Mouse (Mus musculus) embryo, embryonic 9.5 days (tissue): ENCODE data around the gene Tab2.

Experiments
- DNase-seq: peaks from one replicate; pipeline ENCODE4 v3.0.0-alpha.2; 2017; ENCODE audit errors: extremely low spot score

The Tab2 gene

DNA sequence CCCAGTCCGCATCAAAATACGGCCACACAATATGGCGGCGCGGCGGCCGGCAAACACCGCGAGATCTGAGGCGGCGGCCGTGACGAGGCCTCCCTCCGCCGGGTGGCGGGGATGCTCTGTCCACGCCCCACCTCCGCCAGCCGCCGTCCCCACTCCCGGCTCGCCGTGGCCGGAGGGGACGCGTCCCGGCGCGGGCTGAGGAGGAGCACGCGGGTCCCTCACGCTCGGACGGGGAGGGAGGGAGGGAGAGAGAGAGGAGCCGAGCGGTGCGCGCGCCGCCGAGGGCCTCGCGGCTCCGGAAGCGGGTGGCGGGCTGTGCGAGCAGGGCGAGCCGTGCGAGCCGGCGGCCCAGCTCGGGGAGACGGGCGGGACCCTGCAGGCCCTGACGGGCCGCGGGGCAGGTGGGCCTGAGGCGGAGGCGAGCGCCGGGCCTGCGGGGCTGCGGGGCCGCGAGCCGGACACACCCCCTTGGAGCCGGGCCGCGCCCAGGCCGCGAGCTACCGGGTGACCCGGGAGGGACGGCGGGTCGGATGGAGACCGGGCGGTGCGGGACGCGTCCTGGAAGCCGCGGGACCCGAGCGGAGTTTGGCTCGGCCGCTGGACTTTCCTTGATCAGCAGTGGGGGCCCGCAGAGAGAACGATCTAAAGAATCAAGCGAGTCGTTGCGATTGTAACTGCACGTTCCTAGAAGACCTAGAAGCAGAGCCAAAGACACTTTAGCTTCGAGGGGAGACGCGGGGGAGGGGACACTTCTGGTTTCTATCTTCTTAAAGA lies at the start of gene Tab2:
Gene Tab2 (minus strand): TSS at position 3 of the 774 bp plus-strand sequence.
- peak; percentile 94 for DNase-seq

DNA sequence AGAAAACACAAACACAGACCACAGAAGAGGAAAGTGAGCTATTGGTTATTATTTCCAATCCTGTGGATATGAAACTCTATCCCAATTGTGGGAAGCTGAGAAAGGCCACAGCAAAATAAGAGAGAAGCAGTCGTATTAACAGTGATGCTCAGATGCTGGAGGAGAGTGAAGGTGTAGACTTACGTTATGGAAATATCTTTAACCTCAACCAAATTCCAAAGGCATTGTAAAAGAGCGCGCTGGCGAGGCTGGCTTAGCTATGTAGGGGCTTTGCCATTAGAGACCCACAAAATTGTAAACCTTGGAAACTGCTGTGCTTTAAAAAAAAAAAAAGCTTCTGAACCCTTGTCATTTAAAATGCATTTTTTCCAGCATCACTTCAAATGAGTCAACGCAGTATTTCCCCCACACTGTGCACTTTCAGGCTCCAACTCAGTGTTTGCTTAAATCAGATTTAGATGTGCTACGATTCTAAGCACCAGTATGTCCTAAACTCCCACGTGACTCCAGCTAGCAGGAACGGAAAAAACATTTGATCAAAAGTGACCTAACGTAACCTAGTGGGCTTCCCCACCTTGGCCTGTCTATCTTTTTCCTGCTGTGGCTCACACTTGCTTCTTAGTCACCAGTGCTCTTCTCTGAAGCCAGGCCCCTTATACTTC lies 36.4 kb upstream of the Tab2 start:
- DNase-seq: no peak

DNA sequence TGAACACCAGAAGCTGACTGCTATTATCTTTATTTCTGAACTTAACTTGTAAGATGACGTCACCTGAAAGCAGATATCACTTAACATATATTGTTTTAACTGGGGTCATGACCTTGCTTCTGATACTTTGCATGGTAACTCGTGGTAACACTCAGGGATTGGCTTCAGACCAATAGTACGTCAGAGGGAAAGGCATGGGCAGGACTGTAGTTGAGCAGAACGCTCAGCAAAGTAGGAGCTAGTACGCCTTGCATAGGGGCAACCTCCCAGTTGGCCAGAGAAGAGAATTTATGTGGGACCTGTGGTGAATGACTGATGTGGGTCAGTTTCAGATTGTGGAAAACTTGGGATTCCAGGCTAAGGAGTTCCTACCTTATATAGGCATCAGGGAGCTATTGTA lies 35.6 kb upstream of the Tab2 start:
- no peak for DNase-seq

DNA sequence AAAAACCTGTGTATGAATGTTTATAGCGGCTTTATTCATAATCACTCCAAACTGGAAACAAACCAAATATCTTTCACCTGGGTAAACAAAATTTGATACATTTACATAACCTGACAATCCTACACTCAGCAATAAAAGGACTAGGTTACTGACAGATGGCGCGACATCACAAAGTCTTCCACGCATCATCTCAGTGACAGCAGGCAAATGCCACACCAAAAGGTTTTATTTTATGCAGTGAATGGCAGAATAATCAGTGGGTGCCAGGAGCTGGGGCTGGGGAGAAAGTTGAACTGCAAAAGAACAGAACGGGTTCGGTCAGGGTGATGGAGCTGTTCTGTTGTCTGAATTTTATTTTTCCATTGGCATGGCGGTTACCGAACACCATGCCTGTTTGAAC lies 31.5 kb upstream of the Tab2 start:
- no peak for DNase-seq

- no peak for DNase-seq
Measured at GRCm38 (mm10) chr10:7976462-7976861, 20.4 kb upstream of the Tab2 start.

DNA sequence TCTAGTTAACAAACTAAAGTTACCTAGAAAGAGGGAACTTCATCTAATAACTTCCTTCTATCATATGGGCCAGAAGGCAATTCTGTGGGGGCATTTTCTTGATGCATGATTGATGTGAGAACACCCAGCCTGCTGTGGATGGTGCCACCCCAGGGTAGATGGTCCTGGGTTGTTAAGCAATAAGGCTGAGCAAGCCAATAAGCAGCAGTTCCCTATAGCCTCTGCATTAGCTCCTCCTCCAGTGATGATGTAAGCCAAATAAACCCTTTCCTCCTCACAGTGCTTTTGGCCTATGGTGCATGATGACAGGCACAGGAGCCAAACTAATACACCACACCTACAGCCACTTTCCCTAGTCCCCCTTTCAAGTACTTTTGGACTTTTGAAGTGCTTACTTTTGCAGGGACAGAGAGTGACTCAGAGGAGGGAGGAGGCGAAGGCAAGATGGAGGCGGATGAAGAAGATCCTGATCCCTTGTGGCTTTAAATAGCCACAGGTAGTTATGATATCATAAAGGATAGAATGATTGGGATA lies 12.8 kb upstream of the Tab2 start:
- no peak for DNase-seq

- no peak for DNase-seq
Measured at GRCm38 (mm10) chr10:7967096-7967495, 11.1 kb upstream of the Tab2 start.

DNA sequence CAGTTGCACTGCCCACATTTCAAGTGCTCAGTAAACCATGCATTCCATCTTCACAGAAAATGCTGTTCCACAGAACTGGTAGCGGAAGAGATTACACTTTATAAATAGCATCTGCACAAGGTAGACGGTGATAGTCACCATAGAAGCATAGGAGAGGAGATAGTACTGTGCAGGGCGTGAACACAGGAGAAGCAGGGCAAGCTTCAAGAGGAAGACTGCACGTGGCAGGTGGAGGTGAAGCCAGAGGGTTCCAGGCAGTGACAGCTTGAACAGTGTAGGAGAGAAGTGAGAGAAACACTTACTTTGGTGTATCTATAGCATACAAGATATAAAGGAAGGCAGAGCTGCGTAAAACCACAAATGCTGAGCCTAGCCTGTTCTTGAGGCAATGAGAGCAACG lies 3.0 kb upstream of the Tab2 start:
- DNase-seq: no peak

DNA sequence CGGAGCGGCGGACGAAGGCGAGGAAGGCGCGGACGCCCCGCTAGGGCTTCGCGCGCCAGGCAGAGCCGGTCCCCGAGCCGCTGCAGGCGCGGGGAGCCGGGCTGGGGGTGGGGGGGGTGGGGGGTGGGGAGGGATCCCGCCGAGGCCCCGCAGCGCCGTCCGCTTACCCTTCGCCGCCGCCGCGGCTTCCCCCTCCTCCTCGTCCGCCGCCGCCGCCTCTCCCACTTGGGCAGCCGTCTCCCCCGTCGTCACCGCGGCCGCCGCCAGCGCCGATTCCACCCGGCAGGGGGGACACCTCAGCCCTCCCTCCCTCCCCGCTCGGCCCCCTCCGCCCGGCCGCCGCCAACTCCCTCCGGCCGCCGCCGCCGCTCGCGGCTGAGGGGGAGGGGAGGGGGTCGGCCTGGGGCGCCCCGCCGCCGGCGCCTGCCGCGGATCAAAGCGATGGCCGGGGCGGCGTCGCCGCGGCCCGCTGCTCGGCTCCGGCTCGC lies 352 bp downstream of the Tab2 start:
- peak; percentile 73 for DNase-seq

- DNase-seq: peak; percentile 52
Measured at GRCm38 (mm10) chr10:7954989-7955633, 919 bp downstream of the Tab2 start.

DNA sequence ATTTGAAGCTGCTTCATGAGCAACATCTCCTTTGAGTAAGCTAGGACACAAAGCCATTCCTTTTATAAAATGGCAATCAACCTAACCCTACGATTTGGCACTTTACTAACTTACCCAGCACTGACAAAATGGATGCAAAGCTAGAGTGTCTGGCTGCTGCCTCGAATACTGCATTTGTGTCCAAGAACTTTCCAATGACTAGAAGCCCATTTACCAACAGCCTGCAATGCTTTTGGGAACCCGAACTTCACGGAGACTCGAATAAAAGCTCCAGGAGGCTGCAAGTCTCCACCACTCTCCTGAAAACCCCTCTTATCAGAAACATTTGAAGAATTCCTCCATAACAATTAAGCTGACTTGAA lies 1.4 kb downstream of the Tab2 start:
- no peak for DNase-seq

DNA sequence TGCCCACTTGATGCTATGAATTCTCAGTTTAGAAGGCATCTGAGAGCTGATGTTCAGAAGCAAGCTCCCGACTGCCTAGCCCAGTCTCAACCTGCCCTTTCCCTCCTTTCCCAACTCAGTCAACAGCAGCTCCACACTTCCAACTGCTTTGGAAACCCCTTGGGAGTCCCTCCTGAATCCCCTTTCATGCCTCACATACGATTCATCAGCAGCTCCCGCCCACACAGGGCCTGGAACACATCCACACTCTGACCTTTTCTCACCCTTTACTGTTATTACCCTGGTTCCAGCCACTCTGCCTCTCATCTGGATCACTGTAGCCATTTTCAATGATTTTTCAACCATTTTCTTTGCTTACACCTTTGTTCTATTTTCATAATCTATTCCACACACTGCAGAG lies 13.0 kb downstream of the Tab2 start:
- DNase-seq: no peak

DNA sequence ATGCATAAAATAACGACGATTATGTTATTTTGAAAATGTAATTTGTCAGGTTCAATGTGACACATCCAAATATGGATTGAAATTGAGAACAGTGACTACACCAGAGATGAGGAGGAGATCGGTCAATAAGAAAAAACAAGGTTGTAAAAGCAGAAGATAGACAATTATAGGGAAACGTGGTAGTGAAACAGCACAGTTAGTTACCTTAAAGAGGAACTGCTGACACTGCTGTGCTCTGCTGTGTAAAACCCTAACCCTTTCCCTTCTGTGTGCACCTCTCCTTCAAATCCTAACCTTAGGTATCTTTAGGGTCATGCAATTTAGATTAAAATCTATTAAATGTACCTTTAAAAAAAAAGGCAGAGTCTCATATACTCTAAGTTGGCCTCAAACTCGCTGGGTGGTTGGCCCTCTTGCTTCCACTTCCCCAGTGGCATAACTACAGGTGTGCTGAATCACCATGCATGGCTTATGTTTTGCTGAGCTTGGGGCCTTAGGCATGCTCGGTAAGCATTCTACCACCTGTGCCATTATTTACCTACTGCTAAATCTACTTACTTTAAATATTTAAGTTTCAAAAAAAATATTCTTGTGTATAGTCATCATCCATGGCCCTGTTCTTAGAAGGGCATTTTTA lies 19.4 kb downstream of the Tab2 start:
- no peak for DNase-seq

- DNase-seq: no peak
Measured at GRCm38 (mm10) chr10:7932958-7933357, 23.1 kb downstream of the Tab2 start.

GRCm38 (mm10) chr10:7928996-7929395 lies 27.0 kb downstream of the Tab2 start:
- no peak for DNase-seq

GRCm38 (mm10) chr10:7925481-7925880 lies 30.5 kb downstream of the Tab2 start:
- no peak for DNase-seq

GRCm38 (mm10) chr10:7923433-7923832 lies 32.6 kb downstream of the Tab2 start:
- DNase-seq: no peak

DNA sequence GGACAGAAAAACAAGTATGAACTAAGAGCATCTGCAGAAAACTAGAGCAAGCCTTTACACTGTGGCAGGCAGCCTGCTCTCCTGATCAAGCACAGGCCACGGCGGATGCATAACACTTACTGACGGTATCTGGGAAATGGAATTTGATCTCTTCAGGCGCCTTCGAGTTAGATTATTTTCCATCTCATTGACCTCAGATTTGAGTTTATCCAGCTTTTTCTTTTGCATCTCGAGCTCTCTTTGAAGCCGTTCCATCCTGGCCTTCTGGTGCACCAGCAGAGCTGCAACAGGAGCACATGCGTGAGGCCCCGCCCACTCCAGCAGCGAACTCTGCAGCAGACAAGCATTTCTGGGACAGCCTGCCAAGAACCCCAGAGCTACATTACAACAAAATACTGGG lies 44.8 kb downstream of the Tab2 start:
- DNase-seq: no peak

DNA sequence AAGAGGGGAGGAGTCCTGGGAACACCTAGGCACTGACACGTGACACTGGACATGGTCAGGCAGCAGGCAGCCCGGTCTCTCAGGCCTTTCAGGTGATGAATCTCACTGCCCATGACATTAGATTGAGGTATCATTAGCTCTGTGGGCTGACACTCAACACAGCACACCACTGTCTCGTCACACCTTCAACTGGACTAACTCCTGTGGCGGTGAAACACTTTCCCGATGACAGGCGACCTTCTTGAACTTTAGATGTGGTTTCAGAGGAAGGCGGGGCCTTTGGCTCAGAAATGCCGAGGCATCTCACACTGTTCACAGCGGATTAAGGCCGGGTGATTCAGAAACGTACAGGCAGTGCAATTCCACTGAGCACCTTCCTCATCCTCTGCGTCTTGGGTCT lies 48.9 kb downstream of the Tab2 start:
- DNase-seq: no peak

DNA sequence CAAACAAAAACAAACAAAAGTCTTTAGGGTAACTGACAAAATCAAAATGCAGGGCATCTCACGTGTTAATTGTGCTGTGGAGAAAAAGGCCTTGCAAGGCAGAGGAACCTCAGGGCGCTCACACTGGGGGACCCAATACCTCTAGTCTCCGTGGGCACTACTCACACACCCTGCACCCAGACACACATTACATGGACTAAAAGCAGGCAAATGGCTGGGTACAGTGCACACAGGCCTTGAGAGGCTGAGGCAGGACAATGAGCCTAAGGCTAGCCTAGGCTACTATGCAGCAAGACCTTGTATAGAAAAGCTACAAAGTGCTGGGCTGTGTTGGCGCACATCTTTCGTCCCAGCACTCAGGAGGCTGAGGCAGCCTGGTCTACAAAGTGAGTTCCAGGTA lies 51.9 kb downstream of the Tab2 start:
- DNase-seq: no peak

DNA sequence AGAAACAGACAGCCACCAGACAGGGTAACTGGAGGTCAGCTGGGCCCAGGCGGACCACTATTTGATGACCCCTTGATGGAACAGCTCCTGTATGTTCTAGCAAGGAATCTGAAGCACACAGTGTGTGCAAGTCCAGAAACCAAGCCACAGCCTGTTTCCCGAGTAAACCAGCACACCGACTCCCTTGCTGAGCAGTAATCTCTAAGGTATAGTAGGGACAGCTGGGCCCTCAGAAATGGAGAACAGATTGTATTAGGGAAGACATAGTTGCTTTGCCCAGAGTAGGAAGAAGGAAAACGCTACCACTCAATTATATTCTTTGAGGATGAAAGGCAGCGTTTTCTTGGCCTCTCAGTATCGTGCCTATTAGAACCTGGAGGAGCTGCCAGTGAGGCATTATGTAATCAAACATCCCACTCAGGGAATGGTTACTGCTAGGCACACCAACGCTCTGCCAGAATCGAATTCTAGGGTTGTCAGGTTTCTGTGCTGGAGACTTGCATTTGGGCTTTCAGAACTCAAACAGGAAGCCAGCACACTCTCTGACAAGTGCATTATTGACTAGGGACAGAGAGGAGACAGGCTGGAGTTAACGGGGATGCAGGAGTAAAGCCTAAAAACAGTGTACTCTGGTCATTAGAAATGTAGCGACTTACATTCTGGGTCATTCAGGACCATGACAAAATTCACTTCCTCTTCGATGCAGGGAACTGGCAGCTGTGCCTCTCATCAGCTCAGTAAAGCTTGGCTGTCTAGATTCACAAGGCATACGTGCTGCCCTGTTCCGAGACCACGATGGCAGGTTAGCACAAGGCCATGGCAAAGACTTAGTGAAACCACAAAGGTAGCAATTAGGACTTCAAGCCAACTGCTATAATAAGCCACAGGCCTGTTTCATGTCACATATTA lies 55.1 kb downstream of the Tab2 start:
- DNase-seq: no peak
